Mouse (Mus musculus) testis, adult 2 months (tissue): ENCODE data around the gene Hmga2. TPM values are rescaled to one million over a fixed set of nuclear protein-coding genes. Genes with fewer than 3 reads are reported as not detected.

Source experiments
- H3K27ac ChIP-seq: fragments of 200-500 bp; 2 replicates; pipeline ENCODE4 v1.5.1; 2012; ENCODE audit warnings: low read depth, low read length; ENCODE audit not compliant: control insufficient read depth, insufficient read depth
- H3K27me3 ChIP-seq: fragments of 200-500 bp; 2 replicates; pipeline ENCODE4 v1.6.1; 2012; ENCODE audit warnings: mild to moderate bottlenecking, low read length, moderate library complexity; ENCODE audit not compliant: control insufficient read depth, insufficient read depth
- H3K36me3 ChIP-seq: fragments of 200-500 bp; 2 replicates; pipeline ENCODE4 v1.6.1; 2012; ENCODE audit warnings: mild to moderate bottlenecking, low read length; ENCODE audit not compliant: control insufficient read depth, insufficient read depth
- H3K4me1 ChIP-seq: fragments of 200-500 bp; 2 replicates; pipeline ENCODE4 v1.6.1; 2012; ENCODE audit warnings: low read length; ENCODE audit not compliant: control insufficient read depth, insufficient read depth
- H3K4me3 ChIP-seq: fragments of 200-500 bp; 2 replicates; pipeline ENCODE4 v1.5.1; 2012; ENCODE audit warnings: low read depth, mild to moderate bottlenecking, low read length, moderate library complexity, mixed read lengths; ENCODE audit not compliant: control insufficient read depth
- CTCF ChIP-seq: fragments of 200-500 bp; IDR thresholded peaks from 2 replicates; pipeline ENCODE4 v1.5.1; 2012; ENCODE audit warnings: low read depth, mild to moderate bottlenecking, inconsistent platforms, low read length, moderate library complexity; ENCODE audit not compliant: control insufficient read depth, insufficient read depth, insufficient replicate concordance
- POLR2A ChIP-seq: fragments of 200-500 bp; IDR thresholded peaks from 2 replicates; pipeline ENCODE4 v1.6.1; 2012; ENCODE audit warnings: low read depth, mild to moderate bottlenecking, inconsistent platforms, low read length, moderate library complexity; ENCODE audit not compliant: control insufficient read depth
- polyA plus RNA-seq: library from polyadenylated mRNA; depleted of rRNA; stranded (reverse); fragments of >200 nt; gene quantifications from 2 replicates; pipeline ENCODE4 v1.2.3, GENCODE M21; 2012

Hmga2 gene
- polyA plus RNA-seq, 1 experiment, result 0.42 TPM

DNA sequence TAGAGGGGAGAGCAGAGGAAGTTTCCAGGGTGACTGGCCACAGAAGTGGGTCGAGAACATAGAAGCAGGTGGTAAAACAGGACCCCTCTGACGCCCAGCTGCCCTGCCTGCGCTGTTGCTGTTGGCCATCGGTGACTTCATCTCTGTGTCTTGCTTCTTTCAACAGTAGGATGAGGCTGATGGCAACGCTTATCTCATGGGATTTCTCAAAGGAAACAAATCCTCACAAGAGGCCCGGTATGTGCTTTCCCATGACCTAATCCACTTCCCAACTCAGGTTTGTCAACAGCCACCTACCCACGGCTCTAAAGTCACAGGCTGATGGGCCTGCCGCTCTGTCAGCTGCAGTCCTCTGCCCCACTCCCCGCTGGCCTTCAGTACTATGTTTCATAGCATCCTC is 52.3 kb downstream of the Hmga2 start:
- no peaks in the 10 kb centered on the region for H3K36me3 ChIP-seq
- no peaks in the 10 kb centered on the region; the same call in 1 of the 2 replicates for H3K4me1 ChIP-seq

DNA sequence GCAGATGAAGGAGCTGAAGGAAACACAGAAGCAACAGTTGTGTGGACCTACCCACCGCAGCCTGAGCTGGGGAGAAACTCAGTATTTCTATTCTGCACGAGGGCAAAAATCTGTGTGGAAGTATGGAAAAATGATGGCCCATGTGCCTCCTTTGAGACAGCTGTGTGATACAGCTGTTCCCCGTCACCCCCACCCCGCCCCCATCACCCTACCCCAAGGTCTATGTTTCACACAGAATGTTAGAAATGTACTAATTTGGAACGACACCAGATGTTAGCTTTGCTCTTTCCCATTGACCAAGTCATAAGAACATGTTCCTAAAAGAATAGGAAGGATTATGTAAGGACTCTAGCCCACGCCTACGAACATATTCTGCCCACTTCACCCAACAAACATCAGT is 53.0 kb downstream of the Hmga2 start:
- no peaks in the 10 kb centered on the region for H3K36me3 ChIP-seq
- no peaks in the 10 kb centered on the region; the same call in 1 of the 2 replicates for H3K4me1 ChIP-seq
- no peak overlapping the region for H3K4me3 ChIP-seq
- no peaks in the 10 kb centered on the region for H3K27me3 ChIP-seq
- TF ChIP-seq POLR2A, result no peak
- H3K27ac ChIP-seq, result no peak overlapping the region

More for the DNA sequence above, 52.3 kb downstream of the Hmga2 start:
- Histone ChIP-seq H3K4me3 (no peak overlapping the region), H3K27me3 (no peaks in the 10 kb centered on the region), H3K27ac (no peak overlapping the region)
- TF ChIP-seq POLR2A, result no peak
- TF ChIP-seq CTCF, result no peak

DNA sequence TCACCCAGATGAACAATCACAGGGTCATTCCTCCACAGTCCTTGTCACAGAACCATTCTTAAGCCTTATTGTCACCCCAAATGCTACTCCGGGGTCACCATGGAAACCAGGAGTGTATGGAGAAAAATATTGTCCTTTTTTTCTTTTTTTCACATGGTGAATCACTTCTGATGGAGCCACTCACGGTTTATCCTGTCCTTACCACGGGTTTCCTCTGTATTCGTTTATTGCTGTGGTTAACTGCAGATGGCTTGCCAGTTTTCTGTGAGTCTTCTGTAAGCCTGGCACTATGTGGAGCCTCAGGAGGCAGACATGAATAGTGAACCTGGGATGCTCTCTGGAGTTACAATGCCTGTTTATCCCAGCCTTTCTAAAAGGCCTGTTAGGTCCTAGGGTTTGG is 53.4 kb downstream of the Hmga2 start:
- H3K27ac ChIP-seq, result no peak overlapping the region
- H3K4me1 ChIP-seq, result no peaks in the 10 kb centered on the region
- H3K36me3 ChIP-seq, result no peaks in the 10 kb centered on the region
- no peaks in the 10 kb centered on the region for H3K27me3 ChIP-seq
- TF ChIP-seq CTCF (no peak), POLR2A (no peak)
- H3K4me3 ChIP-seq, result no peak overlapping the region

DNA sequence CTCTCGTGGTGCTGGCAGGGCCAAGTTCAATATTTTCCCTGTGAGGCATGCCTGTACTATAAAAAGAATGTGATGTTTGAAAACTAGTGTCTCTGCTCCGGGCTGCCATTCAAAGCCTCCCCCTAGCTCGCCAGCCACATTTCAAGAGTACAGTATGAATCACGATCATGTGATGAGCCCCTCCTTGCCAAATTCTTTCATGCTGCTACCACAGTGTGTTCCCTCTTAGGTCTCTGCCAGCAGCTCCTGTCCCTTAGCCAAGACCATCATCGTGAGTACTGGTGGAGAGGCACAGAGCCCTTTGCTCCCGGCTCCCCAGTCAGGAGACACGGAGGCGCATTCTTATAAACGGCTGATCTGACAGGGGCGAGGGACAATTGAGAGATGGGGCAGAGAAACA is 54.2 kb downstream of the Hmga2 start:
- TF ChIP-seq CTCF (no peak), POLR2A (no peak)
- no peaks in the 10 kb centered on the region for H3K36me3 ChIP-seq
- H3K27ac ChIP-seq, result no peak overlapping the region
- H3K27me3 ChIP-seq, result no peaks in the 10 kb centered on the region
- H3K4me3 ChIP-seq, result no peak overlapping the region
- H3K4me1 ChIP-seq, result no peaks in the 10 kb centered on the region

DNA sequence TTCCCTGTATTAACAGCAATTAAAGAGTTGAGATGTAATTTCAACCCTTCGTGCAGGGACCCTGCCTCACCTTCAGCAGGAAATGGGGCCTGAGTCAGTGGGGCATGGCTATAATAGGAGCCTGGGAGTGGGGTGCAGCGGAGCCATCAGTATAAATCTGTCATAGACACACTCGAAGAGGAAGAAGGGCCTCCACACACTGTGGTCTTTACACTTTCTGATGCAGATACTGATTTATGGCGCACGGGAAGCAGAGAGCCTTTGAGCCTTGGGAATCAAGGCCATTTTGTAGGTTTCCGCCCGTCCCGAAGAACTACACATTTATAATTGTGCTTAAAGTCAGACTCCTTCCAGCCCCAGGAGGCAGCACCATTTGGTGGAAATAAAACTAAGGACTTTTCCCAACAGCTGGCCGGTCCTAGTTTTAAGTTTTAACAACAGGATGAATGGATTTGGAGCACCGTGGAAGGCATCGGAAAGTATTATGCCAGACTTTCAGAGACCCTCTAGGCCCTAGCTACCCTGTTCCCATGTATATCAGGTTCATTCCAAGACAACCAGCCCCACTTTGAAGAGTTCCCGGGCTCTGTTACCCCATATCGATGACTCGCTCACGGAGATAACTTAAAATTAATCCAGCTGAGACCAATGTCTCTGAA is 55.2 kb downstream of the Hmga2 start:
- TF ChIP-seq CTCF (no peak), POLR2A (no peak)
- Histone ChIP-seq H3K36me3 (no peaks in the 10 kb centered on the region), H3K27me3 (no peaks in the 10 kb centered on the region), H3K4me3 (no peak overlapping the region), H3K27ac (no peak overlapping the region), H3K4me1 (no peaks in the 10 kb centered on the region)

DNA sequence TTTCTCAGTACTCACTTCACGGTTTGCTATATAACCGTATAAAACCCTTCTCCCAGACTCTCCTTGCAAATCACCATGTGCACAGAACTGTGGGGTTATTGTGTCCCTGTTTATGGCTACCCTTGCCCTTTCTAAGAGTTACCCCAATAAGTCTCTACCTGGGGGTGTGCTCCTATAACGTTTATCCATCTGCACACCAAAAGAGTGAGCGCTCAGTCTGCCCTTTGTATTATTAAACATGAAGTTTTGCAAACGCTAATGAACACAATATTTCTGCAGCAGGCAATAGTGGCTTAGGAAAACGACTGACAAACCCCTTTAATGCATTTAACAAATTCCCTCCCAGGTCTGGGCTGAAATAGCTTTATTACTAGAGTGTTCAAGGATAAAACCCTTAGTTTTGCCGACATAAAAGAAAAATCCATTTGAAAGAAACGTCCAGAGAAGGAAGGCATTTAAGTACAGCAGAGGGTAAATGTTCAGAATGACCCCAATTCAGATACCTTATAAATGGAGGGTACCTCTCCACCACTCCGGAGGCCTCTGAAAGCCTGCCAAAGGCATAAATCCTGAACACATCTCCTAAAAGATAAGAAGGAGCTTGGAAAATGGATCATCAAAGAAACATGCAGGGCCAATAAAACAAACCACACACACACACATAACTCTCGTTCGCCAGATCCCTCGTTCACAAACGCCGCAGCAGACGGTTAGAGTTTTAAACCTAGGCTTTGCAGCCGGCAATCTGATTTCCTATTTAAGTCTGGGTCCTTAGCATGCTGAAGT is 57.3 kb downstream of the Hmga2 start:
- no peaks in the 10 kb centered on the region for H3K27me3 ChIP-seq
- no peaks in the 10 kb centered on the region for H3K36me3 ChIP-seq
- no peak for TF ChIP-seq POLR2A
- TF ChIP-seq CTCF, result no peak
- no peak overlapping the region for H3K4me3 ChIP-seq
- no peak overlapping the region for H3K27ac ChIP-seq
- no peaks in the 10 kb centered on the region for H3K4me1 ChIP-seq

DNA sequence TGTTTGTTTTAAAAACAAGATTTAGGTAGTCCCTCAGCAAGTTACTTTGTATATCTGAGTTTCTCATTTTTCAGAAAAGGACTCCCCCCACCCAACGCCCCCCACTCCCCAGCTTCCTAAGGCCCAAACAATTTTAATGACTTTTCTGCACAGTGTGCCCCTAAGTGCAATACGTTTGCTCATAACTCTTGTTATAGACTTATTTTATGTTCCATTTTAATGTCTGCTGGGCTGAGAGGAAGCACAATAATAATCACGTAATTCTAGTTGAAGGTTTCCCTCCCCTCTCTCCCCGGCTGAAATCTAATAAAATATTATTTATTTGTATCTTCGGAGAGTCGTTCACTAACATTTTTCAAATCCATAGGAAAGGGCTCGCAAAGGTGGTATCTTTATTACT is 58.1 kb downstream of the Hmga2 start:
- Histone ChIP-seq H3K27ac (no peak overlapping the region), H3K4me3 (no peak overlapping the region), H3K4me1 (no peaks in the 10 kb centered on the region), H3K27me3 (no peaks in the 10 kb centered on the region), H3K36me3 (no peaks in the 10 kb centered on the region)
- no peak for TF ChIP-seq POLR2A
- TF ChIP-seq CTCF, result no peak
